Mouse (Mus musculus) B cell, adult 67 days (primary cell): Measurements from ENCODE around the gene Plin3. TPM values are rescaled to one million over a fixed set of nuclear protein-coding genes. Genes with fewer than 3 reads are reported as not detected.

ENCODE experiments used
- total RNA-seq, 2 experiments: library from RNA; stranded (reverse); gene quantifications; 4 replicates each; pipeline ENCODE4 v1.2.4; 2023

Plin3 gene
- total RNA-seq: 10 to 100 TPM; 16.4 to 18.5 TPM

DNA sequence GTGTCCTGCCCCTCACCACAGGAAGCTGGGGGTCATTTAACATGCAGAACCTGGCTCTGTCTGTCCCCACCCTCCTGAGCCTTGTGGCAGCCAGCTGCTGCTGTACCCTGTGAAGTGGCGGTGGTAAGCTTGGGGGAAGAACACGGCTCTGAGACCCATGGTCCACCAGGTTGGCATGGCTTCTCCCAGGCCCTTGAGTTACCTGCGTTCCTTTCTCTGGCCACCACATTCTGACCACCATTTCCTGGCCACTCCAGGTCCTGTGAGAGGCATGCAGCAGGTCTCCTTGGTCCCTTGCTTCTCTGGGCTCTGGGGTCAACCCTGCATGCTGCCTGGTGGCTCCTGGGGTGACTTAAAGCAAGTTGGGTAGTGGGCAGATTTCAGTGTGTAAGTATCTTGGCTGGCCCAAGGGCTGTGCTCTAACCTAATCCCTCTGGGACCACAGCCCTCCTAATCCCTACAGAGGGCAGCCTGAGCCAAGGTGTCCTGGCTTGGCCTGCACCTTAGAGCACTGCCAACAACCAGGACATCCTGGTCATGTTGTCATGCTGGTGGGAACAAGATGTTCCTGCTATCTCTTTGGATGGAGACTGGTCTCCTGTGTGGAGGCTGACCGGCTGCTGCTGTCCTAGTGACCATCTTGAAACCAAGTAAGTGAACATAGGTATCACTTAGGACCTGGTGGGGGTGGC lies at the start of gene Plin3:
Plin3 (minus strand) TSS at position 343 of the 692 bp plus-strand sequence.

DNA sequence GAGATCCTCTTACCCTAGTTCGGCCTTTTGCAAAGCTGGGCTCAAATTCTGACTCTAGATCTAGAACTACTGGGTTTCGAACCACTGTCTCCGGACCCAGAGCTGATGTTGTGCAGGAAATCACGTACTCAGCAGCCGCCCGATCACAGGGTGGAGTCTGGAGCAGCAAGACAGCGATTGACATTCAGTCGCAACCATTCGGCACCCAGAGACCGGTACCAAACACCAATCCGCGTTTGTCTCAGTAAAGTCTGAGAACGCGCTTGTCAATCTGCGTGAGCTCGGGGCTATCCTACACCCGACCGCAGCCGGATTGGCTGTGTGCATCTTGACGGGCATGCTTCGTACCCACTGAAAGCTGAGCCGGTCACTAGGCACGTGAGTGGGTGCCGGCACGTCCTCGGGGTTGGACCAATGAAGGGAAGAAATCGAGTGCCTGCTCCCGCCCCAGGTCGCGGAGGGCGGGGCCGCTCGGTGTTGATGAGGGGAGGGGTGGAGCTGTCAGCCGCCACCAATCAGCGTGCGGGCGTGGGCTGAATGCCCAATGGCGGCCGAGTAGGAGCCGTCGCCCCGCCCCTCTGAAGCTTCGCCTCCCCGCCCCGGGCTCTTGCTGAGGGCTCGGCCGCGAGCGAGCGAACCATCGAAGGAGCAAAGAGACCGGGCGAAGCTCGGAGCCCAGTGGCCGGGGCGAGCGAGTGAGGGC lies 32.9 kb upstream of the Plin3 start, which contains the start of gene Kdm4b:
Kdm4b (plus strand) TSS at position 613 of the 703 bp plus-strand sequence.

DNA sequence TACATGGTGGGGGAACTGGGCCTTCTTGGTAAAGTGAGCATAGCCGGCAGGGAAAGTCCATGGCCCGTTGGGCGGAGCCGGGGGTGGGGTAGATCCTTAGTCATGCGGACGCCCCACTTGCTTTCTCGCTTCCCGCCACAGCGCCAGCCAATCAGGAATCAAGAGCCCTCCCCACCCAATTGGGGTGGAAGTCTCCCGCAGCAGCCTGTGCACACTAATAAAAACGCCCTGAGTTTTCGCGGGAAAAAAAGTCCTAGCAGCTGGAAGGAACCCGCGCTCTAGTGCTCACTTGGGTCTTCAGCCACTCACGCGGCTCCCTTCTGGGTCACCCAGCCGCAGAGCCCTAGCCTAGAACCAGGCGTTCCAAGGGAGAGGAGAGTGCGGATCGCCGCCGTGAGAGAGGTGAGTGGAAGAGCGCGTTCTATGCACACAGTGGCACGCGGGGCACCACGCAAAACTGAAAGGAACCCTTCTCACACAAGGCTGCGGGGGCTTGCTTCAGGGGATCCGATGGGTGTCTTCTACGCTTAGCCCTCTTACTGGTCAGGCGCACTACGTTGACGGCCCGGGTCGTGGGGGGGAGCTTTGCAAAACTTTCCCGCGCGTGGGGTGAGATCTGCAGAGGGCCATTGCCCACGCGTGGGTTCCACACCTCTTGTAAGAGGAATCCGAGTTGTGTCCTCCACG lies 10.6 kb upstream of the Plin3 start, which contains the start of gene Uhrf1:
Uhrf1 (plus strand) TSS at position 162 of the 687 bp plus-strand sequence.

DNA sequence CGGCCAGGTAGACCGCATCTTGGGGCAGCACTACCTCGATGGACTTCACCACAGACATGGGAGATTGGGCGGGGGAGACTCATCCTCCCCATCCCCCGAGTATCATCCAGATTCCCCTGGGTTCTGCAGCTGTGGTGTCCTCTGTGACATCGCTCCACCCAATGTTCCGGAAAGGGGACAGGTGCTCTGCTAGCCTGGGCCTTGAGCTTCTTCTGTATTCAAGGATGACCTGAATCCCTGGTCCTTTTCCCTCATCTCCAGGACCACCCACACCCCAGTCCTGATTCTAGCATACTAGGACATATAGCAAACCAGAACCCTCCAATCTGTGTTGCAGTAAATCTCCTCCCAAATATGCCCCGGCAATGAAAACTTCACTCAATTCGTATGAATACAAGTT lies 7.5 kb upstream of the Plin3 start, which contains the start of gene Arrdc5:
Arrdc5 (minus strand) TSS at position 101 of the 400 bp plus-strand sequence.

DNA sequence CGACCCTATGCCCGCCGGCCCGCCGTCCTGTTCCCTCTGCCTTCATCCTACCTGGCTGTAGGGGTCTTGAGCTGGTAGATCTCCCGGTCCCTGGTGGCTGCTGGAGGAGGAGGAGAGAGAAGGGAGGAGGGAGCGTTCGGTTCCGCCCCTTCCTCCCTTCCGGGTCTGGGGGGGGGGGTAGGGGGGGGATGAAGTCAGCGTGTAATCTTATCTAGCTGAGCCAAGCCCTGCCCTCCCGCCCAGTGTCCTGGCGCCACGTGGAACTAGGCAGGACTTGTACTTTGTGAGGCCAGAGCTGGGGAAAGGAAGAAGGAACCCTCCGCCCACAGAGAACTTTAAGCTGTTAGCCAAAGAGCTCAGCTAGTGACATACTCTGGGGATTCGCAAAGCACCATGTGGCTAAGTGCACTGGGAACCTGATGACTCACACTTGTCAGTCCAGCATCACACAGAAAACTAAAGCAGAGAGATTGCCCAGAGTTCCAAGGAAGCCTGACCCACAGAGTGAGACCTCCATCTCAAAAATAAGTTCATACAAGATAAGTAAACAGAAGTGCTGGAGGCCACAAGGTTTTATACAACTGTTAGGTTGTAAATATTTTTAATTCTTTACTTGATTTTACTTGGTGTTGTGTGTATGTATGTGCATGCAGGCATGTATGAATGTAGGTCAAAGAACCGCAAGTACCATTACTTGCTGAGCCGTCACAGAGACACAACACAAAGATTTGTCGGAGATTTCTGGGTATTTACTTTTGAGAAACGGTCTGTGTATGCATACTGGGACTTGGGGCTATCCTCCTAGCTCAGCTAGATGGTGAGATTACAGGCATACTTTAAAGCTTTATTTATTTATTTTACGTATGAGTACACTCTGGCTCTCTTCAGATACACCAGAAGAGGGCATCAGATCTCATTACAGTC lies 15.8 kb downstream of the Plin3 start, which contains the start of gene Ticam1:
Ticam1 (minus strand) TSS at position 144 of the 924 bp plus-strand sequence.

DNA sequence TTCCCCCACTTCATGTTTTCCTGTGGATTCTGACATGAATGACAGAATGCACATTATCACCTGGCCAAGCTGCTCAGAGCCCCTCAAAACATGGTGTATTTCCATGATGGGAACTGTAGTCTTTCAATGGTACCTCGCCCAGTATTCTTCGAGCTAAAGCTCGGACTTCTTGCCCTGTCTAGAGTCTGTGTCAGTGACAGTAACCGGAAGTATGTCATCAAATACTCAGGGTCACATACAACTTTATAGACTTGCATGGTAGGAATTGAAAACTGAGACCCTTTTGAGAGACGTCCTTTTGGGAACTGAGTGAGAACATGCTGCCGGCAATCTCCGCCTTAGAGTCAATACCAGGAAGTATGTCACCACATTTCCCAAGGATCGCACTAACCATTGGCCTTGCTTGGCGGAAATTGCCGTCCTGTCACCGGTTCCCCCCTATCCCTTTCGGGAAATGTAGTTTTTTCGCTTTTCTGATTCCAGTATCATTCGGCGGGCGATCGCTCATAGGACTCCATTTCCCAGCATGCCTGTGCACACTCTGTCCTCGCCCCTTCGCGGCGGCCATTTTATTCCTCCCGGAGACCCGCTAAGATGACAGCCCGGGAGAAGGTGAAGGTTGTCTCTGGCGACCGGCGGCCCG lies 36.3 kb downstream of the Plin3 start, which contains the start of gene Fem1a:
Fem1a (plus strand) TSS at position 572 of the 643 bp plus-strand sequence.

Other genes starting within 250 kb of the Plin3 start
- gene Ubxn6, start 217.8 kb downstream of the Plin3 start, total RNA-seq: 10 to 100 TPM; 55.0 to 65.0 TPM
- 100 to 1,000 TPM; 121 to 127 TPM for gene Hdgfl2, start 213.2 kb downstream of the Plin3 start, total RNA-seq
- gene Plin4, start 183.1 kb downstream of the Plin3 start, total RNA-seq: not detected
- gene Plin5, start 175.3 kb downstream of the Plin3 start, total RNA-seq: not detected
- not detected for gene Lrg1, start 170.9 kb downstream of the Plin3 start, total RNA-seq
- gene Sema6b, start 152.5 kb downstream of the Plin3 start, total RNA-seq: under 1 TPM; 0.87 to 0.92 TPM
- under 1 TPM; 0.33 to 0.46 TPM for gene Tnfaip8l1, start 130.4 kb downstream of the Plin3 start, total RNA-seq
- gene Mydgf, start 109.0 kb downstream of the Plin3 start, total RNA-seq: 10 to 100 TPM; 45.9 to 46.6 TPM
- gene Dpp9, start 74.0 kb downstream of the Plin3 start, total RNA-seq: 10 to 100 TPM; 53.3 to 54.6 TPM
- 10 to 100 TPM; 31.8 to 31.9 TPM for gene Fem1a, start 36.1 kb downstream of the Plin3 start, total RNA-seq
- gene Ticam1, start 16.1 kb downstream of the Plin3 start, total RNA-seq: 10 to 100 TPM; 25.3 to 27.6 TPM
- not detected for gene Arrdc5, start 7.4 kb upstream of the Plin3 start, total RNA-seq
- 10 to 100 TPM in 1 of 2 experiments, 1 to 10 TPM in 1; 7.8 to 10.9 TPM for gene Uhrf1, start 10.4 kb upstream of the Plin3 start, total RNA-seq
- 10 to 100 TPM; 70.4 to 70.5 TPM for gene Kdm4b, start 33.2 kb upstream of the Plin3 start, total RNA-seq
- 10 to 100 TPM; 15.0 to 15.7 TPM for gene Ptprs, start 183.6 kb upstream of the Plin3 start, total RNA-seq
- not detected for gene Znrf4, start 219.6 kb upstream of the Plin3 start, total RNA-seq